Mouse (Mus musculus) hindbrain, embryonic 15.5 days (tissue): Measurements from ENCODE around the gene Rars. TPM values are rescaled to one million over a fixed set of nuclear protein-coding genes. Genes with fewer than 3 reads are reported as not detected.

ENCODE experiments used
- ATAC-seq: fragments of 200-750 bp; cut with Nextera tagmentation; 2 replicates; pipeline ENCODE4 v1.8.0; 2017; ENCODE audit warnings: low read depth, moderate number of reproducible peaks, moderate TSS enrichment; ENCODE audit not compliant: low FRiP score
- H3K27ac ChIP-seq: fragments of 300-500 bp; sonication (generic); replicated peaks from 2 replicates; pipeline ENCODE4 v1.5.1; 2015; ENCODE audit warnings: mild to moderate bottlenecking, inconsistent platforms
- H3K27me3 ChIP-seq: fragments of 300-500 bp; sonication (generic); 2 replicates; pipeline ENCODE4 v1.6.1; 2015; ENCODE audit warnings: control low read depth, inconsistent platforms
- H3K36me3 ChIP-seq: fragments of 300-500 bp; sonication (generic); 2 replicates; pipeline ENCODE4 v1.6.1; 2015; ENCODE audit warnings: control low read depth, inconsistent platforms
- H3K4me1 ChIP-seq: fragments of 300-500 bp; sonication (generic); replicated peaks from 2 replicates; pipeline ENCODE4 v1.6.1; 2015; ENCODE audit warnings: control low read depth, inconsistent platforms
- H3K4me2 ChIP-seq: fragments of 300-500 bp; sonication (generic); 2 replicates; pipeline ENCODE4 v1.6.1; 2015; ENCODE audit warnings: moderate library complexity, mild to moderate bottlenecking, inconsistent platforms
- H3K4me3 ChIP-seq: fragments of 300-500 bp; sonication (generic); 2 replicates; pipeline ENCODE4 v1.5.1; 2015; ENCODE audit warnings: mild to moderate bottlenecking, inconsistent platforms
- H3K9ac ChIP-seq: fragments of 300-500 bp; sonication (generic); 2 replicates; pipeline ENCODE4 v1.6.1; 2015; ENCODE audit warnings: inconsistent platforms
- H3K9me3 ChIP-seq: fragments of 300-500 bp; sonication (generic); 2 replicates; pipeline ENCODE4 v1.6.1; 2016; ENCODE audit warnings: control low read depth, inconsistent platforms
- WGBS: fragments of 180-500 bp; shearing (Covaris S2); methylation state at CpG from one replicate; pipeline ENCODE4 v1.1.7; 2015; 5-methylcytosine and 5-hydroxymethylcytosine counted together
- polyA plus RNA-seq: library from polyadenylated mRNA; unstranded; fragments of >200 nt; fragmentation: Nextera tagmentation; extraction: Ambion mirVana; gene quantifications from 2 replicates; pipeline ENCODE4 v1.2.1, GENCODE M21; 2015

Gene Rars
- 64.0 and 67.0 TPM in 2 replicates for polyA plus RNA-seq

DNA sequence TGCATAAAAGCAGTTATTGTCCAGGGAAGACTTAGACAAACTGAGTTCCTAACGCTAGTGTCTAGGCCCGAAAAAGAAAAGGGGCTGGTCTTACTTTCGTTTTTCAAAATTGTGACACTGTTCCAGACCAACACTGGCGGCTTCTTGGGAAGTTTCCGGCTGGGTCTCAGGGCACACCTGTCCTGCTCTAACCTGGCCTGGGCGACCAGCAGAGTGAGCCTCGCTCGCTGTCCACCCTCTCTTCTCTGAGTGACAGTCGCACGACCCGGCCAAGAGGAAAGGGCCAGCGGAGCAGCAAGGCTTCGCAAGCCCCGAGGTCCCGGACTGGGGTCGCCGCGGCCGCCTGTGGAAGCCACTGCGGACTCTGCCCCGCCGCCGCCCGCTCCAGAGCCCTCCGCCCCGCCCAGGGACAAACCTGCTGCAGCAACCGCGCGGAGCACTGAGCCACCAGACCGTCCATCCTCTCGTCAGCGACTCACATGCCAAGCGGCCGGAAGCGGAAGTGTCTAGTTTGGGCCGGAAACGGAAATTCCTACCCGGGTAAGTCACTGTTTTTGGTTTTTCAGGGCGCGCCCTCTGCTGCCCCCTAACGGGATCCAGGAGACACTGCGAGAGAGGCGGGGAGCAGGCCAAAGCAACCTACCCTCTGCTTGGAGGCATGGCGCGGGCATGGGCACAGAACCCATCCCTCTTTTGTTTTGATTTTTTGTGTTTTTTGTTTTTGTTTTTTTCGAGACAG, at the start of gene Rars:
Gene Rars, minus strand, starts transcription at position 485 of the 739 bp plus-strand sequence.
- 3% methylated on average over 46 of the region's 46 CpGs for WGBS
- H3K36me3 ChIP-seq = peaks cover 22% of the 10 kb centered on the region
- H3K4me1 ChIP-seq = peaks cover 21% of the 10 kb centered on the region
- H3K27me3 ChIP-seq = no peaks in the 10 kb centered on the region
- no peaks in the 10 kb centered on the region for H3K9me3 ChIP-seq
- peak within 1 kb of the TSS; percentile 85 for H3K9ac ChIP-seq
- peak within 1 kb of the TSS; percentile 93 for H3K4me3 ChIP-seq
- ATAC-seq = peak; percentile 85
- H3K4me2 ChIP-seq = peak within 1 kb of the TSS; percentile 69
- peak within 1 kb of the TSS; percentile 46; the same call in 1 of the 2 replicates for H3K27ac ChIP-seq

DNA sequence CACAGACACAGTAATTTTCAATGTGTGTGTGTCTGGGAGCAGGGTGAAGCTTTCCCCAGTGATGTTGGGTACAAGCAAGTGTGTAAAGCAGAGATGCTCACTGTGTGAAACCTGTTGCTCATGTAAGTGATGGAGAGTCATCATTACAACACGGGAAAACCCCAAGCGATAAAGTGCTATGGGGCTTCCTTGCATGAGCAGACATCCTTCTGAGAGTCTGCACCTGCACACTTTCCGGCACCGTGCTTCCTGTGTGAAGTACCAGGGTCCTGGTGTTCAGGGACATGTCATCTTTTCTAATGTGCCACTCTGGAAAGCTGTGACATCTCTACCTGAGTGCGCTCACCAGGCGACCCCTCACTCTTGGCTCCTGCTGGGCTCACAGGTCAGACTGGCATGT, 48.5 kb upstream of the Rars start:
- Histone ChIP-seq H3K36me3 (peaks cover 13% of the 10 kb centered on the region; the same call in 1 of the 2 replicates), H3K4me3 (no peak overlapping the region), H3K9me3 (no peaks in the 10 kb centered on the region), H3K27ac (no peak overlapping the region), H3K4me1 (peaks cover 10% of the 10 kb centered on the region), H3K9ac (no peak overlapping the region), H3K4me2 (no peak overlapping the region), H3K27me3 (no peaks in the 10 kb centered on the region)
- ATAC-seq = no peak
- WGBS = 96% methylated on average over 6 of the region's 6 CpGs

DNA sequence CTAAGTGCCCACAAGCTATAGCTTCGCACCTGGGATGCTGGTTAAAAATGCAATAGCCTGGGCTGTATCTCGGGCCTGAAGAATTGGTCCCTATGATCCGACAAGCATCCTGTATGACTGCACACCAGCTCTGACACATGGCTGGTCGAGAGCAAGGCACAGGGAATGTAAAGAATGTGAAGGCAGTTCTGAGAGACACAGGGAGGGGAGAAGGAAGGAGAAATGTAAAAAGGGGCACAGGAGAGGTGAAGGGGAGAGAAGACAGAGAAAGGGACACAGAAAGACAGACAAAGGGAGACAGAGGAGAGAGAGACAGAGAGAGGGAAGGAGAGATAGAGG, 44.2 kb upstream of the Rars start:
- Histone ChIP-seq H3K9me3 (no peaks in the 10 kb centered on the region), H3K4me2 (no peak overlapping the region), H3K4me3 (no peak overlapping the region), H3K36me3 (peaks cover 13% of the 10 kb centered on the region; the same call in 1 of the 2 replicates), H3K27me3 (no peaks in the 10 kb centered on the region), H3K9ac (no peak overlapping the region), H3K27ac (peak overlapping the region; percentile 71), H3K4me1 (peaks cover 33% of the 10 kb centered on the region)
- no peak; the same call in 1 of the 2 replicates for ATAC-seq
- 31% methylated on average over 4 of the region's 4 CpGs for WGBS

DNA sequence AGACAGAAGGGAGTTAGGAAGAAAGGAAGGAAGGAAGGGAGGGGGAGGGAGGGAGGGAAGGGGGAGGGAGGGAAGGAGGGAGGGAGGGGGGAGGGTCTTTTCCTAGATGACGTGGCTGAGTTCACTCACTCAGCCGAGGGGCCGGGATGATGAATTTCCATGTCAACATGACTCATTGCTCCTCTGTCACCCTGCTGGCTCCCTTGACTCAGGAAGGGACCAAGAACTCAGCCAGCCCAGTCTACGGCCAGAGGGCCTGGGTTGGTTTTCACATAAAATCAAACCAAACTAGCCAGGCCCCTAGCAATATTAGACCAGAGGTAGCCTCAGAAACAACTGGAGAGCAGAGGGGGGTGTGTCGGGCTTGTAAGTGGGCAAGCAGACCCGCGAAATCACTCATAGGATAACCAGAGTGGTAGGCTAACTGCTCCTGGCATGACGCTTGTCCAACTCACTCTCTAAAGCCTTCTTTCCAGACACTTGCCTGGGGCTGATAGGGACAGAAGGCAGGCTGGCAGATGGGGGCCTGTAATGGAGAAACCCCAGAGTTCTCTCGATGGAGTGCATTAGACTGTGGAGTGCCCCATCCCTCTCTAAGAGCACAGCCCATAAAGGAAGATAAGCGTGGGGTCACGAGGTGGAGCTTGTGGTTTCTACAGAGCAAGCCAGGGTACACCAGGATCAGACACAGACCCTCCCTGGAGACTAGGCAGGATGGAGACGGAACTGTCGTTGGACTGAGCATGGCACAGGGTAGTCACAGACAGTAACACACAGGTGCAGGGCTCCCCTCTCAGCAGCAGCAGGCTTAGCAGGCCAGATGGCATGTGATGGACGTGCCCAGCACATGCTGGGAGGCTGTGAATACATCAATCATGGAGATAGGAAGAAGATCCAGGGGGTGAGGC, 43.6 kb upstream of the Rars start:
- H3K4me1 ChIP-seq = peaks cover 35% of the 10 kb centered on the region
- peak; percentile 77 for ATAC-seq
- WGBS = 33% methylated on average over 14 of the region's 14 CpGs

DNA sequence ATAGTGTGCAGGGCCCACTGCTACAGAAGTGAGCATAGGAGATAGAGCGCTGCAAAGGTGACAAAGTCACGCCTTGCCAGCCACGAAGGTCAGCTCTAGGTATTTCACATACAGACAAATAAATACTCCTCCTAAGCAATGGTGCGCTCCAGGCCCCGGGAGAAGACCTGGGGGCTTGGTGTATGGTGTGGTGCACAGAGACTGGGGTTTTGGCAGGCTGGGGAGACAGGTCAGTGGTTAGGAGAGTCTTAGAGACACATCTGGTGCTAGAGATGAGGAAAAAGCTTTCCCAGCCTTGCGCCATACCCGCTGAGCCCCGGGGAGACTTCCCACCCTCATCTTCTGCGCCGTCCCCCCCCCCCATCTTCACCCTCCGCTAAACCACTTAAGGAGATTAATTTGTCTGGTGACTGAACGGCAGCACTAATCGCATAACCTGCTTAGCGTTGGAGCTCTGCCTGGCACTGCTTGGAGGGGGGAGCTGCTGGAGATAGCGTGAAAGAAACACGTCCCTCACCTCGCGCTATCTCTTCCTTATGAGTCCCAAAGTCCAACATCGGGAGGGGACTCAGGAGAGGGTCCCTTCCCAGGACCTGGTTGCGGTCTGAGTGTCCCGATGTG, 39.4 kb upstream of the Rars start:
- ATAC-seq = peak; percentile 70
- Histone ChIP-seq H3K9ac (0 out of 2 replicates have a peak overlapping the region, but pooled peaks have one; percentile 1), H3K4me3 (no peak overlapping the region), H3K4me1 (peaks cover 32% of the 10 kb centered on the region), H3K27ac (peak overlapping the region; percentile 52), H3K27me3 (no peaks in the 10 kb centered on the region), H3K36me3 (peaks cover 6% of the 10 kb centered on the region; the same call in 1 of the 2 replicates), H3K4me2 (peak overlapping the region; percentile 45), H3K9me3 (no peaks in the 10 kb centered on the region)
- 24% methylated on average over 21 of the region's 21 CpGs for WGBS

More for the DNA sequence above, 43.6 kb upstream of the Rars start:
- Histone ChIP-seq H3K27me3 (no peaks in the 10 kb centered on the region), H3K36me3 (peaks cover 10% of the 10 kb centered on the region; the same call in 1 of the 2 replicates), H3K9ac (no peak overlapping the region), H3K4me2 (no peak overlapping the region), H3K4me3 (no peak overlapping the region), H3K9me3 (no peaks in the 10 kb centered on the region), H3K27ac (peak overlapping the region; percentile 71)

DNA sequence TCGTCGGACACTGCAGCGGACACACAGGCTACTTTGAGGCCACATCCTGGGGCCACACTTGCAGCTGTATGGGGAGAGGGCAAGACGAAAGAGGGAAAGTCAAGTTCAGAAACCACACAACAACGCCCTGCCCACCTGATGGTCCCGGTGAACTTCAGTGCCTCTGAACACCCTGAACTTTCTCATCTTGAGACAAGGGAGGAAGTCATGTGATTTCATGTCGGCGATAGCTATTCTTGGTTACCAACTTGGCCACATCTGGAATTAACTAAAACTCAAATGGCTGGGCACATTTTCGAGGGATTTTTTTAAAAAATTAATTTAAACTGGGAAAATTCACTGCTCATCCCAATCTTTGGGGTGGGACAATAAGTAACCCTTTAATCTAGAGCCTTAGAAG, 36.7 kb upstream of the Rars start:
- H3K4me2 ChIP-seq = no peak overlapping the region
- no peaks in the 10 kb centered on the region for H3K27me3 ChIP-seq
- peaks cover 24% of the 10 kb centered on the region for H3K4me1 ChIP-seq
- no peak overlapping the region for H3K4me3 ChIP-seq
- no peaks in the 10 kb centered on the region for H3K9me3 ChIP-seq
- no peak for ATAC-seq
- 93% methylated on average over 9 of the region's 9 CpGs for WGBS
- no peak overlapping the region for H3K9ac ChIP-seq
- peaks cover 14% of the 10 kb centered on the region; the same call in 1 of the 2 replicates for H3K36me3 ChIP-seq
- H3K27ac ChIP-seq = no peak overlapping the region

DNA sequence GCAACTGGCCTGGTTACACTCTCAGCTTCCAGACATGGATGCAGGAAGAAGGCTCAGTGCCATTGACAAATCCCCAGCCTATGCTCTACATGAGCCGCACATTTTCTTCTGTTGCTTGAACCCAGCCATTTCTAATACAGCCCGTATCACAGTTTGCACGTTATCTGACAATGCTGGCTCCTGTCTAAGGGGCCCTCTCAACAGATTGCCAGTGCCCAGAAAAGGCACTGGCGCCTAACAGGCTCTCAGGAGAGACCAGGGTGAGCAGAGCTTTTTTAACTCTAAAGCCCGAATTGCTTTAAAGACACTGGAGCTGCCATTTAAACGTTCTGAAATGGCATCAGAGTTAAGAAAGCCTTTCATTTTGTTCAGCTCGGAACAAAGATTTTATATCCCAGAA, 31.8 kb upstream of the Rars start:
- no peak overlapping the region for H3K4me2 ChIP-seq
- no peak overlapping the region for H3K9ac ChIP-seq
- no peak overlapping the region for H3K4me3 ChIP-seq
- no peaks in the 10 kb centered on the region for H3K27me3 ChIP-seq
- no peaks in the 10 kb centered on the region for H3K9me3 ChIP-seq
- H3K4me1 ChIP-seq = peaks cover 28% of the 10 kb centered on the region
- ATAC-seq = no peak
- peak overlapping the region; percentile 83 for H3K27ac ChIP-seq
- peaks cover 14% of the 10 kb centered on the region; the same call in 1 of the 2 replicates for H3K36me3 ChIP-seq
- WGBS = 37% methylated on average over 7 of the region's 7 CpGs

DNA sequence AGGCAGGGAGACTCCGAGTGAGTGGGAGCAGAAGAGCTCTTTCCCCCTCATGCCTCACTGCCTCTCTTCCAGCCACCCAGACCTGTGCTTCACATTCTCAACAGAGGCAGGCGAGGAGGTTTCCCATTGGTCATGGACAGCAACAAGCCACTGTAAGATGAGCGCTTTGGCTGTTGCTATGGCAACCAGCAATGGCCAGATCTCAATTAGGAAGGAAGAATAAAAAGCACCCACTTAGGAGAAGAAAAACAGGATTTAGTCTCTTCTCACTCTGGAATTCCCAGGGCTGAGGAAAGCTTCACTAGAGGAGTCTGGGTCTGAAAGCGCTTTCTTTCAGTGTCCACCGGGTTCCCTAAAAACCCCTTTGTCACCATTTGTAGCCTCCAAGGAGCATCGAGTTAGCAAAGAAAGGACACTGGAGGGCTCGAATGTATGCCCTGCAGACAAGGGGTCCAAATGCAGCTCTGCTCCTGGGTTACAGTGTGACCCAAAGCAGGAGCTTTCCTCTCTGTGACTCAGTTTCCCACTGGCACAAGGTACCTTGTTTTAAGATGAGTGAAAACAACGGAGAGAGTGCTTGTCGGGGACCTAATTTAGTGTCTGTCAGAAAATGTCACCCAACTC, 30.8 kb upstream of the Rars start:
- H3K9me3 ChIP-seq = no peaks in the 10 kb centered on the region
- H3K4me1 ChIP-seq = peaks cover 28% of the 10 kb centered on the region
- 9% methylated on average over 9 of the region's 9 CpGs for WGBS
- peak; percentile 93 for ATAC-seq
- H3K4me3 ChIP-seq = no peak overlapping the region
- peak overlapping the region; percentile 33 for H3K4me2 ChIP-seq
- H3K27ac ChIP-seq = peak overlapping the region; percentile 83
- H3K9ac ChIP-seq = no peak overlapping the region; the same call in 1 of the 2 replicates
- no peaks in the 10 kb centered on the region for H3K27me3 ChIP-seq
- H3K36me3 ChIP-seq = peaks cover 14% of the 10 kb centered on the region; the same call in 1 of the 2 replicates

DNA sequence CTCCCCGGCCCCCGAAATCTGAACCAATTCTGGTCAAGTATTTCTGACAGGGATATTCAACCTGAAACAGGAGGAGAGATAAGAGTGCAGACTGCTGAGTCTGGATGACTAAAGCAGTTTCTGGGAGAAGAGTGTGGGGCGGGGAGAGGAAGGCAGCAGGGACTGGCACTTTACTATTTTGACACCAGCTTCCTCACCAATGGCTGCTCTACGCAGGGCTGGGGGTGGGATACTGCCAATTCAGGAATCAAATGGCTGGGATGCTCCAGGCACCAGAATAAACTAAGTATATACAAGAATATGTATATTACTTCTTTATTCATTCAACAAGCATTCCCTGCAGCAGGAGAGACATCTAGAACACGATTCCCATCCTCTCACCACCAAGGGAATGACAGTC, 29.3 kb upstream of the Rars start:
- Histone ChIP-seq H3K9ac (no peak overlapping the region), H3K4me2 (no peak overlapping the region), H3K27me3 (no peaks in the 10 kb centered on the region), H3K4me3 (no peak overlapping the region), H3K9me3 (no peaks in the 10 kb centered on the region), H3K36me3 (peaks cover 11% of the 10 kb centered on the region; the same call in 1 of the 2 replicates), H3K4me1 (peaks cover 28% of the 10 kb centered on the region), H3K27ac (no peak overlapping the region)
- WGBS = 78% methylated on average over 5 of the region's 5 CpGs
- no peak for ATAC-seq

DNA sequence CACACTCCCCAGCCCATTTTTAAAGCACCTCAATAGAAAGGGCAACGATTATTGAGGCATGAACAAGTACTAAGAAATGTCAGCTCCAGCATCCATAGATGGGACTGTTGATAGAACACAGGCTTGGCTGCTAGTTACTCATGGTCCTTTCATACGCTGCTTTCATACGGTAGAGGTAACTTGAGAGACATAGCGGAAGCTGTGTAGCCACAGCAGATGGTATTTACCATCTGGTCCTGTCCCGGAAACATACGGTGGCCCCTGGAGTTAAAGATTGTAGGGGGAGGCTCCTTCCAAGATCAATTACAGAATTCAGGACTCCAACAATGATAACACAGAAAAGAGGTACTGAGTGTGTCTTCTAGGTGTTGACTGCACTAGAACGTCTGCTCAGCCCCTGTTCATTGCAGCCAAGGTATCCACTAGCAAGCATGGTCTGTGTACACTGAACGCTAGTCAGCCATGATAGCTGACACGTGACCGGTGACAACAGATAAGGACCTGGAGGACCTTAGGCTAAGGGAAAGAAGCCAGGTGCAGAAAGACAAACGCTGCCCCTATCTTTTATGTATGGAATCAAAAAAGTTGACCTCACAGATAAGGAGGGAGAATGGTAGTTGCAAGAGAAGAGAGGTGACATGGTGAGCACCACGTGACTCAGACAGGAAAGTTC, 23.2 kb upstream of the Rars start:
- Histone ChIP-seq H3K4me3 (no peak overlapping the region), H3K9ac (no peak overlapping the region), H3K27me3 (no peaks in the 10 kb centered on the region), H3K4me2 (no peak overlapping the region), H3K4me1 (peaks cover 27% of the 10 kb centered on the region), H3K27ac (peak overlapping the region; percentile 74), H3K9me3 (no peaks in the 10 kb centered on the region), H3K36me3 (0 out of 2 replicates have a peak, but pooled peaks cover 3% of the 10 kb centered on the region)
- no peak for ATAC-seq
- WGBS = 58% methylated on average over 12 of the region's 12 CpGs
